Mouse (Mus musculus) embryonic facial prominence, embryonic 15.5 days (tissue): ENCODE data around the gene Pitpnm2. TPM values are rescaled to one million over a fixed set of nuclear protein-coding genes. Genes with fewer than 3 reads are reported as not detected.

Source experiments
- ATAC-seq: fragments of 200-750 bp; cut with Nextera tagmentation; 2 replicates; pipeline ENCODE4 v1.8.0; 2017; ENCODE audit warnings: low read depth, moderate TSS enrichment; ENCODE audit not compliant: insufficient number of reproducible peaks, low FRiP score, low TSS enrichment
- H3K27ac ChIP-seq: fragments of 300-500 bp; sonication (generic); replicated peaks from 2 replicates; pipeline ENCODE4 v1.5.1; 2015; ENCODE audit warnings: mild to moderate bottlenecking, inconsistent platforms
- H3K27me3 ChIP-seq: fragments of 300-500 bp; sonication (generic); 2 replicates; pipeline ENCODE4 v1.6.1; 2015; ENCODE audit warnings: inconsistent platforms
- H3K36me3 ChIP-seq: fragments of 300-500 bp; sonication (generic); 2 replicates; pipeline ENCODE4 v1.6.1; 2015; ENCODE audit warnings: mild to moderate bottlenecking, inconsistent platforms
- H3K4me1 ChIP-seq: fragments of 300-500 bp; sonication (generic); 2 replicates; pipeline ENCODE4 v1.6.1; 2015; ENCODE audit warnings: inconsistent platforms
- H3K4me2 ChIP-seq: fragments of 300-500 bp; sonication (generic); replicated peaks from 2 replicates; pipeline ENCODE4 v1.6.1; 2015; ENCODE audit warnings: mild to moderate bottlenecking, inconsistent platforms
- H3K4me3 ChIP-seq: fragments of 300-500 bp; sonication (generic); replicated peaks from 2 replicates; pipeline ENCODE4 v1.5.1; 2015; ENCODE audit warnings: mild to moderate bottlenecking, inconsistent platforms
- H3K9ac ChIP-seq: fragments of 300-500 bp; sonication (generic); 2 replicates; pipeline ENCODE4 v1.6.1; 2015; ENCODE audit warnings: inconsistent platforms
- H3K9me3 ChIP-seq: fragments of 300-500 bp; sonication (generic); replicated peaks from 2 replicates; pipeline ENCODE4 v1.6.1; 2016; ENCODE audit warnings: inconsistent platforms
- WGBS: fragments of 180-500 bp; shearing (Covaris S2); methylation state at CpG from one replicate; pipeline ENCODE4 v1.1.7; 2015; 5-methylcytosine and 5-hydroxymethylcytosine counted together
- polyA plus RNA-seq: library from polyadenylated mRNA; unstranded; fragments of >200 nt; fragmentation: Nextera tagmentation; extraction: Ambion mirVana; gene quantifications from 2 replicates; pipeline ENCODE4 v1.2.1, GENCODE M21; 2015

The Pitpnm2 gene
- polyA plus RNA-seq, 1 experiment from 2014 or later = 5.0 TPM

GRCm38 (mm10) chr5:124173012-124173985, 76.3 kb downstream of the Pitpnm2 start:
- WGBS = 73% methylated on average over 15 of the region's 15 CpGs
- H3K27ac ChIP-seq = no peak overlapping the region
- ATAC-seq = no peak
- H3K9ac ChIP-seq = no peak overlapping the region
- H3K4me1 ChIP-seq = peaks cover 17% of the 10 kb centered on the region; the same call in 1 of the 2 replicates
- no peaks in the 10 kb centered on the region for H3K27me3 ChIP-seq
- H3K36me3 ChIP-seq = no peaks in the 10 kb centered on the region
- no peaks in the 10 kb centered on the region for H3K9me3 ChIP-seq
- no peak overlapping the region for H3K4me2 ChIP-seq
- no peak overlapping the region for H3K4me3 ChIP-seq

- Histone ChIP-seq H3K4me3 (no peak overlapping the region), H3K4me1 (peaks cover 27% of the 10 kb centered on the region), H3K27ac (no peak overlapping the region), H3K27me3 (no peaks in the 10 kb centered on the region), H3K4me2 (no peak overlapping the region), H3K9me3 (no peaks in the 10 kb centered on the region), H3K9ac (no peak overlapping the region), H3K36me3 (no peaks in the 10 kb centered on the region)
- no peak for ATAC-seq
- 74% methylated on average over 4 of the region's 4 CpGs for WGBS
Measured at GRCm38 (mm10) chr5:124172246-124172645, 77.3 kb downstream of the Pitpnm2 start.

GRCm38 (mm10) chr5:124171781-124172180, 77.8 kb downstream of the Pitpnm2 start:
- H3K9me3 ChIP-seq = no peaks in the 10 kb centered on the region
- H3K9ac ChIP-seq = no peak overlapping the region
- H3K27me3 ChIP-seq = no peaks in the 10 kb centered on the region
- ATAC-seq = no peak
- H3K4me1 ChIP-seq = peaks cover 30% of the 10 kb centered on the region
- H3K27ac ChIP-seq = no peak overlapping the region
- WGBS = 55% methylated on average over 9 of the region's 9 CpGs
- no peak overlapping the region for H3K4me2 ChIP-seq
- H3K36me3 ChIP-seq = no peaks in the 10 kb centered on the region
- H3K4me3 ChIP-seq = no peak overlapping the region

- peaks cover 48% of the 10 kb centered on the region for H3K4me1 ChIP-seq
- no peaks in the 10 kb centered on the region for H3K27me3 ChIP-seq
- no peak overlapping the region for H3K9ac ChIP-seq
- no peak overlapping the region for H3K4me2 ChIP-seq
- H3K36me3 ChIP-seq = no peaks in the 10 kb centered on the region
- no peak overlapping the region for H3K4me3 ChIP-seq
- no peaks in the 10 kb centered on the region for H3K9me3 ChIP-seq
- no peak overlapping the region for H3K27ac ChIP-seq
- ATAC-seq = no peak
- WGBS = 82% methylated on average over 3 of the region's 3 CpGs
Measured at GRCm38 (mm10) chr5:124169224-124169621, 80.3 kb downstream of the Pitpnm2 start.

GRCm38 (mm10) chr5:124168428-124169223, 80.9 kb downstream of the Pitpnm2 start:
- no peak for ATAC-seq
- Histone ChIP-seq H3K36me3 (no peaks in the 10 kb centered on the region), H3K4me1 (peaks cover 51% of the 10 kb centered on the region), H3K4me2 (no peak overlapping the region), H3K27ac (no peak overlapping the region), H3K27me3 (no peaks in the 10 kb centered on the region), H3K9me3 (no peaks in the 10 kb centered on the region), H3K4me3 (no peak overlapping the region), H3K9ac (no peak overlapping the region)
- 73% methylated on average over 12 of the region's 12 CpGs for WGBS

- no peaks in the 10 kb centered on the region for H3K9me3 ChIP-seq
- H3K4me1 ChIP-seq = peaks cover 57% of the 10 kb centered on the region
- H3K4me2 ChIP-seq = no peak overlapping the region
- H3K9ac ChIP-seq = no peak overlapping the region
- no peak for ATAC-seq
- H3K4me3 ChIP-seq = no peak overlapping the region
- H3K27ac ChIP-seq = no peak overlapping the region
- no peaks in the 10 kb centered on the region for H3K36me3 ChIP-seq
- 51% methylated on average over 10 of the region's 10 CpGs for WGBS
- H3K27me3 ChIP-seq = no peaks in the 10 kb centered on the region
Measured at GRCm38 (mm10) chr5:124167621-124168020, 81.9 kb downstream of the Pitpnm2 start.

GRCm38 (mm10) chr5:124166741-124167140, 82.8 kb downstream of the Pitpnm2 start:
- ATAC-seq = no peak
- Histone ChIP-seq H3K36me3 (no peaks in the 10 kb centered on the region), H3K9ac (no peak overlapping the region), H3K27me3 (no peaks in the 10 kb centered on the region), H3K4me2 (no peak overlapping the region), H3K4me1 (peaks cover 64% of the 10 kb centered on the region), H3K9me3 (no peaks in the 10 kb centered on the region), H3K27ac (peak overlapping the region; percentile 84), H3K4me3 (no peak overlapping the region)

GRCm38 (mm10) chr5:124165622-124166570, 83.7 kb downstream of the Pitpnm2 start:
- H3K9me3 ChIP-seq = no peaks in the 10 kb centered on the region
- H3K27me3 ChIP-seq = no peaks in the 10 kb centered on the region
- peak; percentile 72 for ATAC-seq
- H3K36me3 ChIP-seq = no peaks in the 10 kb centered on the region
- no peak overlapping the region for H3K4me3 ChIP-seq
- H3K27ac ChIP-seq = peak overlapping the region; percentile 84
- 30% methylated on average over 15 of the region's 15 CpGs for WGBS
- peaks cover 64% of the 10 kb centered on the region for H3K4me1 ChIP-seq
- H3K9ac ChIP-seq = no peak overlapping the region; the same call in 1 of the 2 replicates
- peak overlapping the region; percentile 19; the same call in 1 of the 2 replicates for H3K4me2 ChIP-seq

- Histone ChIP-seq H3K4me3 (no peak overlapping the region), H3K9ac (no peak overlapping the region), H3K4me2 (no peak overlapping the region), H3K9me3 (no peaks in the 10 kb centered on the region), H3K27ac (no peak overlapping the region), H3K27me3 (no peaks in the 10 kb centered on the region), H3K4me1 (peaks cover 74% of the 10 kb centered on the region), H3K36me3 (no peaks in the 10 kb centered on the region)
- 61% methylated on average over 11 of the region's 11 CpGs for WGBS
- ATAC-seq = no peak
Measured at GRCm38 (mm10) chr5:124163445-124163844, 86.1 kb downstream of the Pitpnm2 start.

- Histone ChIP-seq H3K4me1 (peaks cover 70% of the 10 kb centered on the region), H3K4me3 (no peak overlapping the region), H3K27ac (no peak overlapping the region), H3K9ac (no peak overlapping the region), H3K27me3 (no peaks in the 10 kb centered on the region), H3K4me2 (no peak overlapping the region), H3K36me3 (no peaks in the 10 kb centered on the region), H3K9me3 (no peaks in the 10 kb centered on the region)
- no peak for ATAC-seq
- 52% methylated on average over 5 of the region's 5 CpGs for WGBS
Measured at GRCm38 (mm10) chr5:124162577-124162976, 87.0 kb downstream of the Pitpnm2 start.
